Mouse (Mus musculus) forebrain, embryonic 12.5 days (tissue): ENCODE data around the gene Pml. TPM values are rescaled to one million over a fixed set of nuclear protein-coding genes. Genes with fewer than 3 reads are reported as not detected.

Experiments
- ATAC-seq: fragments of 200-750 bp; cut with Nextera tagmentation; 2 replicates; pipeline ENCODE4 v1.8.0; 2017; ENCODE audit warnings: moderate TSS enrichment; ENCODE audit not compliant: low FRiP score
- H3K27ac ChIP-seq: fragments of 300-500 bp; sonication (generic); 2 replicates; pipeline ENCODE4 v1.5.1; 2016; ENCODE audit warnings: mild to moderate bottlenecking
- H3K27me3 ChIP-seq: fragments of 300-500 bp; sonication (generic); 2 replicates; pipeline ENCODE4 v1.6.1; 2016; ENCODE audit warnings: mild to moderate bottlenecking
- H3K36me3 ChIP-seq: fragments of 300-500 bp; sonication (generic); replicated peaks from 2 replicates; pipeline ENCODE4 v1.6.1; 2016; ENCODE audit warnings: mild to moderate bottlenecking
- H3K4me1 ChIP-seq: fragments of 300-500 bp; sonication (generic); 2 replicates; pipeline ENCODE4 v1.6.1; 2016
- H3K4me2 ChIP-seq: fragments of 300-500 bp; sonication (generic); 2 replicates; pipeline ENCODE4 v1.6.1; 2016; ENCODE audit warnings: mild to moderate bottlenecking, moderate library complexity
- H3K4me3 ChIP-seq: fragments of 300-500 bp; sonication (generic); replicated peaks from 2 replicates; pipeline ENCODE4 v1.5.1; 2016; ENCODE audit warnings: mild to moderate bottlenecking
- H3K9ac ChIP-seq: fragments of 300-500 bp; sonication (generic); 2 replicates; pipeline ENCODE4 v1.6.1; 2016; ENCODE audit warnings: mild to moderate bottlenecking
- H3K9me3 ChIP-seq: fragments of 300-500 bp; sonication (generic); 2 replicates; pipeline ENCODE4 v1.6.1; 2016
- WGBS: fragments of 180-500 bp; shearing (Covaris S2); methylation state at CpG from one replicate; pipeline ENCODE4 v1.1.7; 2016; 5-methylcytosine and 5-hydroxymethylcytosine counted together
- polyA plus RNA-seq: library from polyadenylated mRNA; unstranded; fragments of >200 nt; fragmentation: Nextera tagmentation; extraction: Ambion mirVana; gene quantifications from 2 replicates; pipeline ENCODE4 v1.2.1, GENCODE M21; 2016

Gene Pml
- polyA plus RNA-seq, 1 experiment from 2014 or later, result 11.1 TPM

DNA sequence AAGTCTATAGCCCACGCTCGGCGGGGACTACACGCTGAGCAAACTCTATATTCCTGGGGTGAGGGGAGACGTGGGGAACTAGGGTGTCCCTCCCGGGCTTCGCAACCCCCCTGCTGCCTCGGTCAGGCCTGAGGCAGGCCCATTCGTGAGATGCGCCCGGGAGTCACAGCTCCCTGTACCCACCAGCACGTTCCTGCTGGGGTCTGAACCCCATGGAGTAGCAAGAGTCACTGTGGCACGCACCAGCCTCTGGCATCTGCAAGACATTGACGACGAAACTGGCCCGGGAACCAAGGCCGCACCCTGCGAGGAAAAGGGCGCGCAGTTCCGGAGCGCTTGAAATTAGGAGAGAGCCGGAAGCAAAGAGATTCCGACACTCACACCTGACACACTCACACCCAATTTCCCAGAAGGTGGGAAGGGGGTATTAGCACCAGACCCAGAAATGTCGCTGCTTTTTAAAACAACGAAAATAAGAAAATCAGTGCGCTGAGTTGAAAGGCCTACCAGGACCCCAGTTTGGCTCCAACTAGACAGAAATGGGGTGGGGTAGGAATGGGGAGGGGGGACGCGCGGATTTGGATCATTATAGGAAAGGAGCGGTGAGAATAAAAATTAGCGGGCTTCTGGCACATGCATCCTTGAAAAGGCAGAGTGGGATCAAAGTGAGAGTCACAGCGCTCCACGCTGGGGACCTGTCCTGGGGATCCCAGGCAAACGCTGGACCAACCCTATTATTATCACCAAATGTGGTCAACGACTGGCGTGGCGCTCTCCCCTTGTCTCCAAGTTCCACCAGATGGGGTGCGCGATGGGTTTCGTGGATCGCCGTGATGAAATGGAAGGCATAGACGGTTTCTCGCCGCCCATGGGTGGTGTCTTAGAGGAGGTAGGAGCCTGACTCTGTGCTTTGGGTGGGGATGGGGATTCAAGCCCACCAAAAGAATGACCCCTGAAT lies 52.7 kb downstream of the Pml start:
- no peak for ATAC-seq
- Histone ChIP-seq H3K9me3 (no peaks in the 10 kb centered on the region), H3K9ac (peak overlapping the region; percentile 69), H3K4me3 (peak overlapping the region; percentile 43), H3K27me3 (peaks cover 80% of the 10 kb centered on the region), H3K4me2 (peak overlapping the region; percentile 63), H3K36me3 (no peaks in the 10 kb centered on the region), H3K27ac (peak overlapping the region; percentile 91), H3K4me1 (peaks cover 66% of the 10 kb centered on the region)
- WGBS, result 4% methylated on average over 46 of the region's 46 CpGs

- peak overlapping the region; percentile 91 for H3K27ac ChIP-seq
- WGBS, result 5% methylated on average over 14 of the region's 14 CpGs
- peaks cover 73% of the 10 kb centered on the region for H3K27me3 ChIP-seq
- H3K9ac ChIP-seq, result peak overlapping the region; percentile 69
- no peaks in the 10 kb centered on the region for H3K36me3 ChIP-seq
- H3K4me1 ChIP-seq, result peaks cover 58% of the 10 kb centered on the region
- H3K9me3 ChIP-seq, result no peaks in the 10 kb centered on the region
- peak overlapping the region; percentile 43 for H3K4me3 ChIP-seq
- peak overlapping the region; percentile 63 for H3K4me2 ChIP-seq
- ATAC-seq, result no peak
Observed at GRCm38 (mm10) chr9:58196141-58196540, 53.4 kb downstream of the Pml start.

GRCm38 (mm10) chr9:58195671-58196070 lies 53.9 kb downstream of the Pml start:
- ATAC-seq, result no peak
- H3K9me3 ChIP-seq, result no peaks in the 10 kb centered on the region
- H3K4me2 ChIP-seq, result peak overlapping the region; percentile 63
- H3K36me3 ChIP-seq, result no peaks in the 10 kb centered on the region
- peaks cover 55% of the 10 kb centered on the region for H3K4me1 ChIP-seq
- H3K9ac ChIP-seq, result peak overlapping the region; percentile 69
- H3K4me3 ChIP-seq, result peak overlapping the region; percentile 43
- peaks cover 68% of the 10 kb centered on the region for H3K27me3 ChIP-seq
- 13% methylated on average over 1 of the region's 1 CpGs for WGBS
- H3K27ac ChIP-seq, result peak overlapping the region; percentile 91

DNA sequence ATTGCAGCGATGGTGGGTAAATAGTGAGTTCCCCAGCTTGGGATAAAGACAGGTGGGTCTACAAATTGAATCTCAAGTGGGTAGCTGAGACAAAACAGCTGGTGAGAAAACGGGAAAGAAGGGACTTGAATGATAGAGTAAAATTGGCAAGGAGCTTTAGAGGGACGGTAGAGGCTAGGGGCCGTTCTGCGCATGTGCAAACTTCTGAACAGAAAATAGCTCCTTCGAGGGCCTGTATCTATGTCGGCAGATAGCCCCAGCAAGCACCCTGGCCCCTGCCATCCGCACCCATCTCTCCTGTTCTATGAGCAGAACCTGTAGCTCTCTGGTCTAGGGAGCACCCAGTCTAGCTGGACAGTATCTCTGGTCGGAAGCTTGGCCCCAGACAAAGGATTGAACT lies 55.4 kb downstream of the Pml start:
- no peak overlapping the region for H3K4me3 ChIP-seq
- 58% methylated on average over 9 of the region's 9 CpGs for WGBS
- peak overlapping the region; percentile 8; the same call in 1 of the 2 replicates for H3K4me2 ChIP-seq
- no peak for ATAC-seq
- H3K9ac ChIP-seq, result no peak overlapping the region
- no peaks in the 10 kb centered on the region for H3K9me3 ChIP-seq
- H3K36me3 ChIP-seq, result no peaks in the 10 kb centered on the region
- H3K27me3 ChIP-seq, result peaks cover 54% of the 10 kb centered on the region
- 0 out of 2 replicates have a peak overlapping the region, but pooled peaks have one; percentile 91 for H3K27ac ChIP-seq
- H3K4me1 ChIP-seq, result peaks cover 45% of the 10 kb centered on the region

- ATAC-seq, result no peak
- no peaks in the 10 kb centered on the region for H3K36me3 ChIP-seq
- no peaks in the 10 kb centered on the region for H3K27me3 ChIP-seq
- no peak overlapping the region for H3K4me2 ChIP-seq
- 65% methylated on average over 6 of the region's 6 CpGs for WGBS
- no peak overlapping the region for H3K9ac ChIP-seq
- H3K27ac ChIP-seq, result no peak overlapping the region
- H3K4me1 ChIP-seq, result peaks cover 9% of the 10 kb centered on the region
- no peaks in the 10 kb centered on the region for H3K9me3 ChIP-seq
- H3K4me3 ChIP-seq, result no peak overlapping the region
Observed at GRCm38 (mm10) chr9:58184456-58184855, 65.1 kb downstream of the Pml start.

GRCm38 (mm10) chr9:58179390-58179789 lies 70.2 kb downstream of the Pml start:
- no peak overlapping the region for H3K4me2 ChIP-seq
- no peak overlapping the region for H3K4me3 ChIP-seq
- no peaks in the 10 kb centered on the region for H3K27me3 ChIP-seq
- no peak for ATAC-seq
- peaks cover 12% of the 10 kb centered on the region for H3K4me1 ChIP-seq
- no peaks in the 10 kb centered on the region for H3K36me3 ChIP-seq
- H3K9me3 ChIP-seq, result no peaks in the 10 kb centered on the region
- 86% methylated on average over 2 of the region's 2 CpGs for WGBS
- H3K9ac ChIP-seq, result no peak overlapping the region
- H3K27ac ChIP-seq, result no peak overlapping the region

DNA sequence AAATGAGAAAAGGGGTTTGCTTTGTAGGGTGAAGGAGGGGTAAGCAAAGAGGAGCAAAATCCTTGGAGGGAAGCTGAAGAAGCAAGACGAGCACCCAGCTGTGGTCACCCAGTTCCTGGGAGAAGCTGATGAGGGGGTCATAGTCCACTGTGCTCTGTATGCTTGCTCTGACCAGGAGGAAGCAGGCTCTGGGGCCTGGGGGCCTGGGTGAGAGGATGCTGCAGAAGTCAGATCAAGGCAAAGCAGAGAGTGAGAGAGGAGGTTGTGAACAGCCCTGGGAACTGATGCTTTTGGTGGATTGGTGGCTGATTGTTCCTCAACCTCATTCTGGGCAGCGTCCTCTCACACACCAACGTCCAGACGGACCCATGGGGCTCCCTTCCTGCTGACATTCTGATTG lies 72.4 kb downstream of the Pml start:
- H3K4me3 ChIP-seq, result no peak overlapping the region
- H3K9me3 ChIP-seq, result no peaks in the 10 kb centered on the region
- no peak overlapping the region for H3K9ac ChIP-seq
- WGBS, result 68% methylated on average over 4 of the region's 4 CpGs
- H3K36me3 ChIP-seq, result no peaks in the 10 kb centered on the region
- no peaks in the 10 kb centered on the region for H3K27me3 ChIP-seq
- H3K4me1 ChIP-seq, result peaks cover 11% of the 10 kb centered on the region
- no peak overlapping the region for H3K4me2 ChIP-seq
- ATAC-seq, result no peak
- H3K27ac ChIP-seq, result no peak overlapping the region

GRCm38 (mm10) chr9:58175745-58176487 lies 73.7 kb downstream of the Pml start:
- no peak overlapping the region for H3K4me3 ChIP-seq
- no peaks in the 10 kb centered on the region for H3K9me3 ChIP-seq
- H3K4me1 ChIP-seq, result peaks cover 11% of the 10 kb centered on the region
- H3K27me3 ChIP-seq, result no peaks in the 10 kb centered on the region
- no peak for ATAC-seq
- WGBS, result 51% methylated on average over 5 of the region's 5 CpGs
- H3K9ac ChIP-seq, result no peak overlapping the region
- no peak overlapping the region for H3K4me2 ChIP-seq
- H3K36me3 ChIP-seq, result no peaks in the 10 kb centered on the region
- peak overlapping the region; percentile 54; the same call in 1 of the 2 replicates for H3K27ac ChIP-seq

- Histone ChIP-seq H3K4me3 (no peak overlapping the region), H3K27me3 (no peaks in the 10 kb centered on the region), H3K27ac (peak overlapping the region; percentile 59), H3K4me1 (peaks cover 9% of the 10 kb centered on the region), H3K9me3 (no peaks in the 10 kb centered on the region), H3K36me3 (no peaks in the 10 kb centered on the region), H3K9ac (no peak overlapping the region; the same call in 1 of the 2 replicates), H3K4me2 (no peak overlapping the region)
- 25% methylated on average over 5 of the region's 5 CpGs for WGBS
- peak; percentile 85 for ATAC-seq
Observed at GRCm38 (mm10) chr9:58174818-58175251, 74.8 kb downstream of the Pml start.

DNA sequence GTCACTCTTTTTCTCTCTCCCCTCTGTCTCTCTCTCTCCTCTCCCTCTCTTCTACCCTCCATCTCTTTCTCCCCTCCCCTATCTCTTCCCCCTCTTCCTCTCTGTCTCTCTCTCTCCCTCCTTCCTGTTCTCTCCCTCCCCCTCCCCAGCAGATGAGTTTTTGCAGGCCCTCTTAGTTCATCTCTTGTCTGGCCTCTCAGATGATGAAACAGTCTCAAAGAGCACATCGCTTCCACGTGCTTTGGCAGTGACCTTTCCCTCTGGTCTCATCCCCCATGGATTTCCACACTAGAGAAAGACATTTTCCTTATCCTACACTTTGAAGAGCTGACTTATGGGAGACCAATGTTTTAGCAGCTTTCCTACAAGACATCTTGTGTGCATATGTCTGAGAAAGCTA lies 76.7 kb downstream of the Pml start:
- H3K9me3 ChIP-seq, result no peaks in the 10 kb centered on the region
- no peak overlapping the region for H3K9ac ChIP-seq
- H3K4me1 ChIP-seq, result peaks cover 19% of the 10 kb centered on the region
- H3K4me2 ChIP-seq, result no peak overlapping the region
- ATAC-seq, result no peak
- H3K36me3 ChIP-seq, result no peaks in the 10 kb centered on the region
- H3K4me3 ChIP-seq, result no peak overlapping the region
- no peaks in the 10 kb centered on the region for H3K27me3 ChIP-seq
- H3K27ac ChIP-seq, result no peak overlapping the region
- 93% methylated on average over 2 of the region's 2 CpGs for WGBS

DNA sequence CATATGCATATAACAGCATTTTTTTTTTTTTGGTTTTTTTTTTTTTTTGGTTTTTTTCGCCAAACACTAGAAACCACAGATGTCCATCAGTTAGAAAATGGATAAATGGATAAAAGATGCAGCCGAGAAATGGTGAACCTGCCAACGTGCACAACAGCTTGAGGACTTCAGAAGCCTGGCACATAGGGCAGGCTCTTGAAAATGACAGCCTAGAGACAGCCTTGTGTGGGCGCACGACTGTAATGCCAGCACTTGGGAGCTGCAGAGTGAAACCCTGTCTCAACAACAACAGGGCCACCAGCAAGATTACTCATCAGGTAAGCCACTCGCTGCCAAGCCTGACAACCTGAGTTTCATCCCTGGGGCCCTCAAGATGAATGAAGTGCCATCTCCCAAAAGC lies 80.2 kb downstream of the Pml start:
- H3K9ac ChIP-seq, result no peak overlapping the region
- peaks cover 9% of the 10 kb centered on the region for H3K4me1 ChIP-seq
- H3K27ac ChIP-seq, result no peak overlapping the region
- no peak for ATAC-seq
- no peak overlapping the region for H3K4me3 ChIP-seq
- WGBS, result 88% methylated on average over 6 of the region's 6 CpGs
- no peaks in the 10 kb centered on the region for H3K27me3 ChIP-seq
- H3K36me3 ChIP-seq, result no peaks in the 10 kb centered on the region
- H3K4me2 ChIP-seq, result no peak overlapping the region
- H3K9me3 ChIP-seq, result no peaks in the 10 kb centered on the region

- no peak overlapping the region for H3K9ac ChIP-seq
- no peak for ATAC-seq
- no peak overlapping the region for H3K27ac ChIP-seq
- no peak overlapping the region for H3K4me2 ChIP-seq
- no peaks in the 10 kb centered on the region for H3K9me3 ChIP-seq
- no peaks in the 10 kb centered on the region for H3K27me3 ChIP-seq
- 72% methylated on average over 3 of the region's 3 CpGs for WGBS
- H3K4me3 ChIP-seq, result no peak overlapping the region
- peaks cover 9% of the 10 kb centered on the region for H3K4me1 ChIP-seq
- H3K36me3 ChIP-seq, result no peaks in the 10 kb centered on the region
Observed at GRCm38 (mm10) chr9:58168880-58169279, 80.7 kb downstream of the Pml start.
